Mouse (Mus musculus) CH12.LX (cell line): ENCODE measurements around the gene Gm20431. TPM values are rescaled to one million over a fixed set of nuclear protein-coding genes. Genes with fewer than 3 reads are reported as not detected.

ENCODE experiments used
- DNase-seq: peaks from one replicate; pipeline ENCODE4 v3.0.0-alpha.2; 2013; ENCODE audit errors: extremely low read depth
- H3K27ac ChIP-seq: 2 replicates; pipeline ENCODE4 v1.5.1; 2012; ENCODE audit warnings: low read depth, mild to moderate bottlenecking, control low read depth, moderate library complexity; ENCODE audit not compliant: insufficient read depth
- H3K27me3 ChIP-seq: replicated peaks from 2 replicates; pipeline ENCODE3; 2012; ENCODE audit warnings: inconsistent platforms
- H3K36me3 ChIP-seq, 2 experiments: replicated peaks in 1 of 2; 2 replicates each; pipeline versions ENCODE3 to v1.6.1; 2012; ENCODE audit warnings: inconsistent platforms in 1 of 2, low read length in 1 of 2, mild to moderate bottlenecking in 1 of 2, mixed read lengths in 1 of 2, moderate library complexity in 1 of 2; ENCODE audit not compliant: control insufficient read depth in 1 of 2, insufficient read depth in 1 of 2
- H3K4me1 ChIP-seq, 2 experiments: 2 replicates each; pipeline ENCODE4 v1.6.1; 2012; ENCODE audit warnings: inconsistent platforms in 1 of 2, moderate library complexity in 1 of 2; ENCODE audit not compliant: insufficient read depth in 2 of 2, control insufficient read depth in 1 of 2
- H3K4me2 ChIP-seq: 2 replicates; pipeline ENCODE4 v1.6.1; 2012; ENCODE audit warnings: low read depth, mild to moderate bottlenecking, control low read depth; ENCODE audit not compliant: poor library complexity, insufficient read depth, severe bottlenecking
- H3K4me3 ChIP-seq, 3 experiments: fragments of 150-350 bp in 1 of 3; sonication (generic) in 1 of 3; replicated peaks in 1 of 3; 2 replicates each; pipeline versions ENCODE3 to v1.5.1; 2011 to 2012; ENCODE audit warnings: low read depth in 2 of 3, low read length in 2 of 3, mild to moderate bottlenecking in 2 of 3, moderate library complexity in 2 of 3, control low read depth in 1 of 3, improper control_type of control experiment in 1 of 3, inconsistent platforms in 1 of 3, mixed read lengths in 1 of 3; ENCODE audit not compliant: poor library complexity in 1 of 3
- H3K79me2 ChIP-seq: replicated peaks from 2 replicates; pipeline ENCODE4 v1.6.1; 2012; ENCODE audit warnings: mild to moderate bottlenecking, moderate library complexity; ENCODE audit not compliant: control insufficient read depth, poor library complexity, insufficient read depth, severe bottlenecking; ENCODE audit errors: extremely low read depth
- H3K9ac ChIP-seq: 2 replicates; pipeline ENCODE4 v1.6.1; 2012; ENCODE audit warnings: low read depth, mild to moderate bottlenecking, control low read depth, moderate library complexity; ENCODE audit not compliant: insufficient read depth
- H3K9me3 ChIP-seq: replicated peaks from 2 replicates; pipeline ENCODE3; 2012; ENCODE audit warnings: low read length, inconsistent platforms, mixed read lengths
- ELF1 ChIP-seq: IDR thresholded peaks from 2 replicates; pipeline ENCODE4 v1.6.1; 2014; ENCODE audit warnings: low read depth, mild to moderate bottlenecking, inconsistent platforms, low read length, improper control_type of control experiment
- MAFK ChIP-seq: IDR thresholded peaks from 2 replicates; pipeline ENCODE4 v1.6.1; 2011; ENCODE audit warnings: low read length, improper control_type of control experiment; ENCODE audit not compliant: insufficient replicate concordance
- MAX ChIP-seq: IDR thresholded peaks from 2 replicates; pipeline ENCODE4 v1.6.1; 2011; ENCODE audit warnings: low read length, improper control_type of control experiment
- MYC ChIP-seq: IDR thresholded peaks from 2 replicates; pipeline ENCODE4 v1.6.1; 2011; ENCODE audit warnings: low read depth, mild to moderate bottlenecking, improper control_type of control experiment, low read length
- PAX5 ChIP-seq: IDR thresholded peaks from 2 replicates; pipeline ENCODE4 v1.6.1; 2012; ENCODE audit warnings: low read length, inconsistent platforms, mixed read lengths
- POLR2A ChIP-seq: IDR thresholded peaks from 2 replicates; pipeline ENCODE4 v1.6.1; 2011; ENCODE audit warnings: low read depth, mild to moderate bottlenecking, improper control_type of control experiment, low read length
- POLR2AphosphoS2 ChIP-seq: IDR thresholded peaks from 2 replicates; pipeline ENCODE4 v1.6.1; 2011; ENCODE audit warnings: low read depth, low read length, improper control_type of control experiment
- SIN3A ChIP-seq: IDR thresholded peaks from 2 replicates; pipeline ENCODE4 v1.6.1; 2012; ENCODE audit warnings: low read length, improper control_type of control experiment, inconsistent platforms
- TBP ChIP-seq: conservative IDR thresholded peaks from 2 replicates; pipeline ENCODE4 v1.6.1; 2011; ENCODE audit warnings: low read depth, low read length, improper control_type of control experiment
- dilution Hi-C: fragments of 300-500 bp; cut with MboI; formaldehyde crosslinking; loops from 2 replicates; pipeline ENCODE4 v1.14.3; 2020; ENCODE audit warnings: low sequenced_read_pairs; ENCODE audit not compliant: extremely low pct_unique_long_range_greater_than_20kb, extremely low pct_ligation_motif_present
- in situ Hi-C: fragments of 300-500 bp; cut with MboI; formaldehyde crosslinking; loops from 3 replicates; pipeline ENCODE4 v1.14.3; 2019; ENCODE audit warnings: low sequenced_read_pairs, low pct_ligation_motif_present, low pct_unique_long_range_greater_than_20kb, mixed read lengths
- polyA plus RNA-seq: library from polyadenylated mRNA; unstranded; fragments of >175 nt; gene quantifications from 2 replicates; pipeline ENCODE4 v1.2.1, GENCODE M21; 2012; ENCODE audit warnings: low read depth; ENCODE audit not compliant: insufficient read length
- total RNA-seq, 2 experiments: library from RNA; depleted of rRNA; stranded (reverse); fragments of 300-350 nt in 1 of 2; fragments of >200 nt in 1 of 2; gene quantifications; 2 replicates each; pipeline ENCODE4 v1.2.3; 2012 to 2014

The Gm20431 gene
- total and polyA plus RNA-seq, 3 experiments: 2.4 to 15.0 TPM; not detected in 1

DNA sequence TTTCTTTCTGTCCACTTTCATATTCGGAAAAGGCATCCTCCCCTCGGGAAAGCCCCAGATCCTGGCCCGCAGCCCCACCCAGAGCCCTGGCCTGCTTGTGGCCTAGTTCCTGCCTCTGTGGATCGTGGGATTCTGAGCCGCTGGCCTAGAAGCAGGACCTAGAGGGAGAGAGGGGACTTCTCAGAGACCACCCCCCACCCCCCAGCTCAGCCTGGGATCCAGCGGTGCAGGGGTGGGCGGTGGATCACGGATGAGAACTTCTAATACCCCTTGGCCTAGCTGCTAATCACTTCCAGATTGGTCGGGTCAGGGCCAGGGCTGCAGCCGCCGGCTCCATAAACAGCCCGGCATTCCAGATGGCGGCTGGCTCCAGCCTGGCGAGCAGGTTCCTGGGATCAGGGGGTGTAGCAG lies 65.5 kb downstream of the Gm20431 start:
- no peak for DNase-seq
- no peak overlapping the region for H3K9ac ChIP-seq
- dilution Hi-C loops: no loop called here

DNA sequence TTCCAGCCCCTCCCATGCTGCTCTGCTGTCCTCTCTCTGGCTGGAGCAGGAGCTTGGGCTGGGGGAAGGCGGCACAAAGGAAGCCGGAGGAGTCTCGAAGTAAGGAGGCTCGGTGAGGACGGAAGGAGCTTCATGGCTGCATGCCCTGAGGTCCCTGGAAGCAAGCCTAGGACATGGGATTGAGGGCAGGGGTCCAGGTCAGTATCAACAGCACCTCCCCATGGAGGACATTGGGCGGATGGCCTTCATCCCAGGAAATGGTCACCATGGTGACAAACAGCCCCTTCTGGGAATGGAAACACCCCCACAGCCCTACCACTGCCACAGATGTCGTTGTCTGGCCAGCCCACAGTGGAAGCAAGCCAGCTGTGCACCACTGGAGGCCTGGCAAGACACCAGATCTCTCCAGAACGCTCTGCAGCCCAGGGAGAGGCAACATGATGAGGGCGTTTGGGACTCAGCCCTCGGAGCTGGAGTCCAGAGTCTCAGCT lies 66.8 kb downstream of the Gm20431 start:
- no peak for DNase-seq
- Histone ChIP-seq H3K4me2 (no peak overlapping the region), H3K79me2 (no peaks in the 10 kb centered on the region), H3K4me3 (no peak overlapping the region), H3K9me3 (no peaks in the 10 kb centered on the region), H3K9ac (no peak overlapping the region), H3K4me1 (peaks cover 0 to 20% of the 10 kb centered on the region in 2 experiments; a peak in 2 of 4 replicates), H3K27me3 (no peaks in the 10 kb centered on the region), H3K27ac (no peak overlapping the region), H3K36me3 (no peaks in the 10 kb centered on the region)
- dilution Hi-C loops (no loop called here), in situ Hi-C loops (no loop called here)
- TF ChIP-seq MYC (no peak), POLR2A (no peak), MAFK (no peak), ELF1 (no peak)

More for the DNA sequence above, 65.5 kb downstream of the Gm20431 start:
- H3K4me2 ChIP-seq: no peak overlapping the region
- H3K9me3 ChIP-seq: no peaks in the 10 kb centered on the region
- no peaks in the 10 kb centered on the region for H3K36me3 ChIP-seq
- in situ Hi-C loops: no loop called here
- H3K4me3 ChIP-seq: no peak overlapping the region
- TF ChIP-seq TBP: no peak
- TF ChIP-seq PAX5: no peak
- TF ChIP-seq, all 38 proteins: peak for 0
- no peaks in the 10 kb centered on the region for H3K27me3 ChIP-seq
- H3K79me2 ChIP-seq: no peaks in the 10 kb centered on the region
- peaks cover 0 to 22% of the 10 kb centered on the region in 2 experiments; a peak in 2 of 4 replicates for H3K4me1 ChIP-seq
- no peak overlapping the region for H3K27ac ChIP-seq

DNA sequence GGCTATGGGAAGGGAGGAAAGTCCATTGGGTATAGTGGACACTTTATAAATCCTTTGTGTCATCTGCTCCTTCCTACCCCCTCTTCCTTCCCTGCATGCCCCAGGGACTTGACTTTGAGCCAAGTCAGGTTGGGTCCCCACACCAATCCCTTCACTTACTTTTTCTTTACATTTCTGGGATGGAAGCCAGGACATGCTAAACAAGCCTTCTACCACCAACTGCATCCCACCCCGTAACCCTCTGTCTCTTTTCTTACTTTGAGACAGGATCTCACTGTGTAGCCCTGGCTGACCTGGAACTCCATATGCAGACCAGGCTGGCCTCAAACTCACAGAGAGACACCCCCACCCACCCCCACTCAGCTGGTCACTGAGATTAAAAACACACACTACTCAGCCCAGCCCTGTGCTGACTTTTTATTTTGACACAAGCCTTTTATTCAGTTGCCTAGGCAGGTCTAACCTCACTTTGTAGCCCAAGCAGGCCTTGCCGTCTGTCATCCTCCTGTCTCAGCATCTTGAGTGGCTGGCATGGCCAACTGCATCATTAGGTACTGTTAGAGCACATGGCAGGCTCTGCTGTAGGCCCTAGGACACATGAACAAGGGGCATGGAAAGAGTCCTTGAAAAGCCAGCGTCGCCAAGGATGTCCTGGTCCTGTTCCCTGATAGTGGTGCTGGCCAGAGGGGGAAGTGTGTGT lies 67.6 kb downstream of the Gm20431 start:
- H3K9me3 ChIP-seq: no peaks in the 10 kb centered on the region
- H3K4me3 ChIP-seq: no peak overlapping the region
- no peaks in the 10 kb centered on the region for H3K27me3 ChIP-seq
- TF ChIP-seq MAX (no peak), POLR2AphosphoS2 (no peak), SIN3A (no peak)
- dilution Hi-C loops (no loop called here), in situ Hi-C loops (no loop called here)
- H3K36me3 ChIP-seq: no peaks in the 10 kb centered on the region
- H3K27ac ChIP-seq: no peak overlapping the region
- H3K9ac ChIP-seq: no peak overlapping the region
- DNase-seq: no peak
- H3K4me1 ChIP-seq: peaks cover 0 to 25% of the 10 kb centered on the region in 2 experiments; a peak in 2 of 4 replicates
- no peak overlapping the region for H3K4me2 ChIP-seq
- H3K79me2 ChIP-seq: no peaks in the 10 kb centered on the region
